Mouse (Mus musculus) ES-Bruce4 (cell line): ENCODE results near the gene Ugt1a8.

ENCODE experiments used
- CTCF ChIP-seq: IDR thresholded peaks from one replicate; pipeline ENCODE4 v1.8.1; 2011; ENCODE audit warnings: low read depth, low read length
- EP300 ChIP-seq: IDR thresholded peaks from 2 replicates; pipeline ENCODE4 v1.6.1; 2011; ENCODE audit warnings: low read depth, low read length; ENCODE audit not compliant: insufficient read depth
- POLR2A ChIP-seq: IDR thresholded peaks from one replicate; pipeline ENCODE4 v1.8.1; 2011; ENCODE audit warnings: low read length; ENCODE audit not compliant: insufficient read depth

DNA sequence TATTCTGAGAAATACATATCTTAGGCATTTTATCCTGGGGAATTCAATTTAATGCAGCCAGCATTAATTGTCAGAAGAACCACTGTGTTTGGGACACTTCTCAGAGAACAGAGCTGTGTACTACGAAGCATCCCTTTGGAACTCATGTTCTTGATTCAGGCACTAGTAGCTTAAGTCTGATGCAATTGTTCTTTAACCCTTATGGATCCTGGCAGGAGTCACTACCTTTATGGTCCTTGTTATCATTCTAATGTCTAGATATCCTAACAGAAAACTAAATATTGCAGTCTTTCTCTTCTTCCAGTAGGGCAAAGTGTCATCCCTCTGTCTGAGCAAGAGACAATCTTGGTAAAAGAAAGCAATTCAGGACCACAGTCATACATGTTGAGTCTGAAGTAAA is 125.4 kb downstream of the Ugt1a8 start:
- TF ChIP-seq EP300 (no peak), CTCF (no peak), POLR2A (no peak)
